In genomic region chr2:33777051-33777450, GRCm38 (mm10) we compare ENCODE assay signal across 15 mouse cellular contexts.
"Had no signal": no experiment of that assay in that cellular context is flagged by ENCODE, and none has a peak within 500 bp of the region (broad histone marks: within the 10 kb centered on the region; RNA-seq: fewer than 3 reads in every experiment).

No protein-coding gene starts in this region.

- ATAC-seq: midbrain, embryonic 16.5 days had no signal

- H3K27me3 ChIP-seq: midbrain, embryonic 12.5 days; neural tube, embryonic 12.5 days had no signal

- DNase-seq: lung, adult 18-20 months; lung, embryonic 14.5 days; lung, postnatal 10 days; lung, postnatal 4 days; midbrain, embryonic 14.5 days; right cerebral cortex, postnatal 25 days; right cerebral cortex, postnatal 4 days; spleen, adult 18-20 months; thymus, adult 18-20 months; thymus, postnatal 14 days; thymus, postnatal 36 days had no signal

- H3K9ac ChIP-seq: lung, embryonic 14.5 days; midbrain, embryonic 12.5 days; neural tube, embryonic 12.5 days had no signal

- H3K27ac ChIP-seq: midbrain, embryonic 10.5 days; midbrain, embryonic 12.5 days; neural tube, embryonic 12.5 days had no signal

- H3K4me2 ChIP-seq: lung, embryonic 14.5 days; midbrain, embryonic 12.5 days; neural tube, embryonic 12.5 days had no signal

- H3K4me3 ChIP-seq: midbrain, embryonic 10.5 days; midbrain, embryonic 12.5 days; neural tube, embryonic 12.5 days had no signal
